Mouse (Mus musculus) layer of hippocampus, adult 6 months (tissue): ENCODE results near the gene Adamts2. TPM values are rescaled to one million over a fixed set of nuclear protein-coding genes. Genes with fewer than 3 reads are reported as not detected.

Experiments used
- long read RNA-seq, 2 experiments: library from polyadenylated mRNA; unstranded; transcript quantifications; one replicate each; pipeline ENCODE4 v2.0.0; 2019 to 2020
- polyA plus RNA-seq: library from polyadenylated mRNA; unstranded; fragments of <200 nt; fragmentation: Nextera tagmentation; gene quantifications from 2 replicates; pipeline ENCODE4 v1.2.3, GENCODE M21; 2021

Adamts2 gene
- 2.1 and 2.6 TPM in 2 replicates for polyA plus RNA-seq
- long read RNA-seq, experiment 1, partial matches to known transcripts: 1 of 2 reads
- long read RNA-seq, experiment 1, other reads (novel, unspliced or antisense): 1 of 2 reads
- long read RNA-seq, experiment 2, full-length matches to known transcripts: 3 of 26 reads
- long read RNA-seq, experiment 2, partial matches to known transcripts: 21 of 26 reads
- long read RNA-seq, experiment 2, other reads (novel, unspliced or antisense): 2 of 26 reads

GRCm38 (mm10) chr11:50601641-50602355 lies at the start of gene Adamts2:
TSS of gene Adamts2 (plus strand) at chr11:50602084.

GRCm38 (mm10) chr11:50827010-50827953 lies 225.4 kb downstream of the Adamts2 start, which contains the start of gene Zfp354c:
TSS of gene Zfp354c (minus strand) at chr11:50827724.

GRCm38 (mm10) chr11:50841023-50841735 lies 239.3 kb downstream of the Adamts2 start, which contains the start of gene Zfp879:
TSS of gene Zfp879 (minus strand) at chr11:50841552.

GRCm38 (mm10) chr11:50850177-50850735 lies 248.4 kb downstream of the Adamts2 start, which contains the start of gene Grm6:
TSS of gene Grm6 (plus strand) at chr11:50850685.

Other genes starting within 250 kb of the Adamts2 start
- gene Cby3, start 247.6 kb upstream of the Adamts2 start, polyA plus RNA-seq: 0.36 and 0.74 TPM in 2 replicates
- 29.3 and 32.9 TPM in 2 replicates for gene Hnrnph1, start 225.1 kb upstream of the Adamts2 start, polyA plus RNA-seq
- 23.4 and 23.5 TPM in 2 replicates for gene Rufy1, start 171.0 kb upstream of the Adamts2 start, polyA plus RNA-seq
- gene Zfp354c, start 225.6 kb downstream of the Adamts2 start, polyA plus RNA-seq: 7.4 and 8.1 TPM in 2 replicates
- 1.4 and 1.6 TPM in 2 replicates for gene Zfp879, start 239.5 kb downstream of the Adamts2 start, polyA plus RNA-seq
- gene Grm6, start 248.6 kb downstream of the Adamts2 start, polyA plus RNA-seq: not detected in 2 replicates